Mouse (Mus musculus) forebrain, embryonic 13.5 days (tissue): ENCODE measurements at regions not wholly inside any gene's neighbourhood (a gene's known extent, or its start where the extent isn't known, plus 50 kb on each side); places are given as distances from the start of the nearest gene placed in this dataset.

Experiments
- ATAC-seq: fragments of 200-750 bp; cut with Nextera tagmentation; 2 replicates; pipeline ENCODE4 v1.8.0; 2017
- H3K27ac ChIP-seq: fragments of 300-500 bp; sonication (generic); 2 replicates; pipeline ENCODE4 v1.5.1; 2015; ENCODE audit warnings: inconsistent platforms, mild to moderate bottlenecking, moderate library complexity
- H3K27me3 ChIP-seq: fragments of 300-500 bp; sonication (generic); 2 replicates; pipeline ENCODE4 v1.6.1; 2015; ENCODE audit warnings: mild to moderate bottlenecking, inconsistent platforms
- H3K36me3 ChIP-seq: fragments of 300-500 bp; sonication (generic); 2 replicates; pipeline ENCODE4 v1.6.1; 2015; ENCODE audit warnings: mild to moderate bottlenecking, inconsistent platforms; ENCODE audit not compliant: poor library complexity, severe bottlenecking
- H3K4me1 ChIP-seq: fragments of 300-500 bp; sonication (generic); 2 replicates; pipeline ENCODE4 v1.6.1; 2015; ENCODE audit warnings: inconsistent platforms
- H3K4me2 ChIP-seq: fragments of 300-500 bp; sonication (generic); 2 replicates; pipeline ENCODE4 v1.6.1; 2015; ENCODE audit warnings: inconsistent platforms, mild to moderate bottlenecking, moderate library complexity
- H3K4me3 ChIP-seq: fragments of 300-500 bp; sonication (generic); 2 replicates; pipeline ENCODE4 v1.5.1; 2015; ENCODE audit warnings: mild to moderate bottlenecking, inconsistent platforms
- H3K9ac ChIP-seq: fragments of 300-500 bp; sonication (generic); 2 replicates; pipeline ENCODE4 v1.6.1; 2015; ENCODE audit warnings: mild to moderate bottlenecking, inconsistent platforms
- H3K9me3 ChIP-seq: fragments of 300-500 bp; sonication (generic); replicated peaks from 2 replicates; pipeline ENCODE4 v1.6.1; 2016; ENCODE audit warnings: inconsistent platforms
- WGBS: fragments of 180-500 bp; shearing (Covaris S2); methylation state at CpG from one replicate; pipeline ENCODE4 v1.1.7; 2015; 5-methylcytosine and 5-hydroxymethylcytosine counted together

DNA sequence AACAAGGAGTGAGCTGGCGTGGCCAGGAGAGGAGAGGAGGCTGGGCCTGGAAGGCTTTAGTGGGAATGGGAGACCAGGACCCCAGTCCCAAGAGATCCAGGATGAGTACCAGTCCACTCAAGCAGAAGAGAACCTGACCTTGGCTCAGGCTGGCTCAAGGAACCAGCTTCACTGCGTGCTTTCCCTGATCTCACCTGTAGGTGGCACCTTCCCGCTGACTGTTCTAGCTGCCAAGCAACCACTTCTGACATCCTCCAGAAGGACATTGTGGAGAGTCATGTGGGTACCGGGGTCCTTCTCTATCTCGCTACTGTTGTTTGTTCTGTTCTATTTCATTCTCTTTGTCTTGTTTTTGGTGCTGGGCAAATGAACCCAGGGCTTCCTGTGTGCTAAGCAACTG lies 222.0 kb downstream of the Ttc32 start:
- Histone ChIP-seq H3K36me3 (no peaks in the 10 kb centered on the region), H3K4me3 (no peak overlapping the region), H3K4me2 (no peak overlapping the region), H3K9me3 (no peaks in the 10 kb centered on the region), H3K4me1 (peaks cover 9% of the 10 kb centered on the region; the same call in 1 of the 2 replicates), H3K9ac (no peak overlapping the region), H3K27ac (no peak overlapping the region), H3K27me3 (no peaks in the 10 kb centered on the region)
- peak; percentile 64 for ATAC-seq
- WGBS = 33% methylated on average over 5 of the region's 5 CpGs

DNA sequence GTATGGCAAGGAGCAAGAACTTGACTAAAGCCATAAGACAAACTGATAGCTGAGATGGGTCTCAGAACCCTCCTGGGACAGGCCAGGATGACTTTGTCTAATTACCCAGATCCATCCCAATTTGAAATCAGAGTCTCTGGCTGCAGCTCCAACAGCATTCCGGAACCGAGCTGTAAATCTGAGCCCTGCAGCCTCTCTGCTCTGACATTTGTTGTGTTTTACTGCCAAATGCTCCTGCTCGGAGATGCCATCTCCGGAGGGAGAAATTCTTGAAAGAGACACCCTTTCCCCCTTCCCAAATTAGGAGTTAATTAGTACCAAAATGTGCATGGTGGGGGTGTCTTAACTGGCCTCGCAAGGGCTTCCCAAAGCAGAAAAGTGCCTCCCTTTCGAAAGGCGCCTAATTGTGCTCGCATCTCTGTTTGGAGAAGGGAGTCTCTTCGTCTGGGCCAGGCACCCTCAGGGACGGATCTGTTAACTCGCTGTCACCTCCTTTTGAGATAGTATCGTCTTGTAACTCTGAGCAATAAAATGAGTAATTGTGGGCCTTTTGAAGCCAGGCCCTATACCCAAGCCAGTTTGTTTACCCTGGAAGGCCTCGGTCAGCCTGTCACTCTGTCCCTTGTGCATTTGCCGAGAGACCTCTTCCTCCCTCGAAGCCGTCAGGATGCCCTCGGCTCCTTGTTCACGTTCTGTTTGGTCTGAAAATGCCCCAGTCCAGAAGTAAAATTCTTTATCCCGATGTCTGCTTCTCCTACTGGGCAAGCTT lies 223.7 kb downstream of the Ttc32 start:
- no peak overlapping the region for H3K27ac ChIP-seq
- WGBS = 53% methylated on average over 19 of the region's 19 CpGs
- peaks cover 9% of the 10 kb centered on the region; the same call in 1 of the 2 replicates for H3K4me1 ChIP-seq
- H3K4me2 ChIP-seq = no peak overlapping the region
- ATAC-seq = no peak
- no peaks in the 10 kb centered on the region for H3K36me3 ChIP-seq
- H3K4me3 ChIP-seq = no peak overlapping the region
- no peaks in the 10 kb centered on the region for H3K27me3 ChIP-seq
- H3K9me3 ChIP-seq = no peaks in the 10 kb centered on the region
- H3K9ac ChIP-seq = no peak overlapping the region

GRCm38 (mm10) chr12:9254301-9254860 lies 224.6 kb downstream of the Ttc32 start:
- 41% methylated on average over 6 of the region's 6 CpGs for WGBS

DNA sequence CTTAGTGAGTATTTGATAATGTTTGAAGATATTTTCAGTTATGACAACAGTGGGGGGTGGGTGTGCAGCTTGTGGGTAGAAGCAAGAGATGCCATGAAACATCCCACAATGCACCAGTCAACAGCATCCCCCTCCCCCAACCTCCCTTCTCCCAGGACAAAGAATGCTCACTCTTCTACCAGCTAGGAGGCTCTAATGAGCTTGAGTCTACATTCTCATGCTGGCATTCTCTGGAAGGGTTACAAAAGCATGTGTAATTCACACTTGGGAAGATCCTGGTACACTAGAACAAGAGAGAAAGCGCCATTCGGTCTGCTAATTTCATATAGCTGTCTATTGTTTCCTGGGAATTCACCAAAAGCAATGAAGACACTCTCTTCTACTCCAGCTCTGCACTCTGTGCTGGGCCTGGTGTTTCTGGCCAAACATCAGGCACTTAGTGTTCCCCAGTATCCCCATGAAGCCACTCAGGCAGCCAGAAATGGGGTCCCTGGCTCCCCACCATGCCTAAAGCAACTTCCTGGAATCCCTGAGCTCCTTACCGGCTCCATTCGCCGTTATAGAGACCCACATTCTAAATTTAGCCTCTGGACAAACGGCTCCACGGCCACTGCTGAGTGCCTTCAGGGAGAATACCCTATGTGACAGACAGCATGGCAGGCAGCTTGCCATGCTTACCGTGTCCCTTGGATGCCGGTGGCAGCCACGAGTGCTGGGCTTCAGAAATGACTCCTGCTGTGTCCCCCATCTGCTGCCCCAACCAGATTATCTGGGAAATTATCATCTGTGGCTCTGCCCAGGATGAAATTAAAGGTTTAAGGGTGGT lies 226.1 kb downstream of the Ttc32 start:
- H3K9ac ChIP-seq = no peak overlapping the region
- peaks cover 9% of the 10 kb centered on the region; the same call in 1 of the 2 replicates for H3K4me1 ChIP-seq
- no peak for ATAC-seq
- H3K27me3 ChIP-seq = no peaks in the 10 kb centered on the region
- H3K4me3 ChIP-seq = no peak overlapping the region
- no peak overlapping the region for H3K27ac ChIP-seq
- H3K36me3 ChIP-seq = no peaks in the 10 kb centered on the region
- 75% methylated on average over 10 of the region's 10 CpGs for WGBS
- no peak overlapping the region for H3K4me2 ChIP-seq
- no peaks in the 10 kb centered on the region for H3K9me3 ChIP-seq

More at GRCm38 (mm10) chr12:9254301-9254860, 224.6 kb downstream of the Ttc32 start:
- H3K27me3 ChIP-seq = no peaks in the 10 kb centered on the region
- no peak overlapping the region for H3K4me2 ChIP-seq
- H3K4me3 ChIP-seq = no peak overlapping the region
- H3K4me1 ChIP-seq = peaks cover 9% of the 10 kb centered on the region; the same call in 1 of the 2 replicates
- H3K9me3 ChIP-seq = no peaks in the 10 kb centered on the region
- H3K27ac ChIP-seq = no peak overlapping the region
- no peaks in the 10 kb centered on the region for H3K36me3 ChIP-seq
- no peak; the same call in 1 of the 2 replicates for ATAC-seq
- no peak overlapping the region for H3K9ac ChIP-seq

GRCm38 (mm10) chr12:9256487-9256820 lies 226.7 kb downstream of the Ttc32 start:
- Histone ChIP-seq H3K4me2 (no peak overlapping the region), H3K4me3 (no peak overlapping the region), H3K36me3 (no peaks in the 10 kb centered on the region), H3K27me3 (no peaks in the 10 kb centered on the region), H3K27ac (no peak overlapping the region), H3K9me3 (no peaks in the 10 kb centered on the region), H3K9ac (no peak overlapping the region), H3K4me1 (peaks cover 9% of the 10 kb centered on the region; the same call in 1 of the 2 replicates)
- no peak for ATAC-seq

DNA sequence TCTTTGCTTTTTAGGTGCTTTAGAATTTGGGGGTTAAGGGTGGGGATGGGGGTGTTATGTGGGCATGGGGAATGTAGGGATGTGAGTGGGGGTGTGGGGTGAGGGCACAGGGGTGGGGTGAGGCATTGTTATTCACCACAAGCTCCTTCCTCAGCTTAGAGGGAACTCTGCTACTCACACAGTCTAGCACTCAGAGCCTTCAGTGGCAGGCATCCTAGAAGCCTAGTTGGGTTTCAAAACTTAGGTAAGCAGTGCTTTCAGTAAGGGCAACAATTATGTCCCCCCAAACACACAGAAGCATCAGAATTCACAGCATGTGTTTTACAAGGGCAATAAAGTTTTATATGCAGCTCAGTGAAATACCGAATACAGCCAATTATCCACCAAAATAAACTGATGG lies 228.4 kb downstream of the Ttc32 start:
- Histone ChIP-seq H3K27me3 (no peaks in the 10 kb centered on the region), H3K27ac (no peak overlapping the region), H3K4me2 (no peak overlapping the region), H3K4me3 (no peak overlapping the region), H3K36me3 (no peaks in the 10 kb centered on the region), H3K9ac (no peak overlapping the region), H3K4me1 (peaks cover 9% of the 10 kb centered on the region; the same call in 1 of the 2 replicates), H3K9me3 (no peaks in the 10 kb centered on the region)
- 73% methylated on average over 1 of the region's 1 CpGs for WGBS
- no peak for ATAC-seq

- Histone ChIP-seq H3K4me3 (no peak overlapping the region), H3K27me3 (no peaks in the 10 kb centered on the region), H3K36me3 (no peaks in the 10 kb centered on the region), H3K9me3 (no peaks in the 10 kb centered on the region), H3K4me2 (no peak overlapping the region), H3K4me1 (no peaks in the 10 kb centered on the region), H3K9ac (no peak overlapping the region), H3K27ac (no peak overlapping the region)
- 72% methylated on average over 6 of the region's 6 CpGs for WGBS
- ATAC-seq = no peak
These were observed 231.9 kb downstream of the Ttc32 start for GRCm38 (mm10) chr12:9261662-9262061.

DNA sequence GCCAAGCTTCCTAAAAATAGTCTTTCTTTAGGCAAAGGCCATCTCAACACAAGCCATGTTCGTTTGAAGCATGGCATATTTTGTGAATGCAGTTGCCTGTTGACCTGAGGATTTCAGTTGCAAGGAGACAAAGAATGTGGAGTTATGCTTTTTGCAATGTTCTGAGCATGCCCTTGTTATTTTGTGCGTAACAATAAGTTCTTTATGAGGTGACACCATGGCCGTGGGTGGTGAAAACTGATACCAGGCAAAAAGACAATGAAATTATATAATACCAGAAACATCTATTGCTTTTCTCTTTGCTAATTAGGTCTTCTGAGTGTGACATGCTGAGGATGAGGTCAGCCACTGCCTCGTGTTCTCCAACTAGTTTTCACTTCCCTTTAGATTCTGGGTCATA lies 236.4 kb downstream of the Ttc32 start:
- H3K9ac ChIP-seq = no peak overlapping the region
- no peaks in the 10 kb centered on the region for H3K27me3 ChIP-seq
- H3K9me3 ChIP-seq = no peaks in the 10 kb centered on the region
- 69% methylated on average over 4 of the region's 4 CpGs for WGBS
- no peak overlapping the region for H3K27ac ChIP-seq
- no peaks in the 10 kb centered on the region for H3K4me1 ChIP-seq
- ATAC-seq = no peak
- no peak overlapping the region for H3K4me2 ChIP-seq
- H3K36me3 ChIP-seq = no peaks in the 10 kb centered on the region
- no peak overlapping the region for H3K4me3 ChIP-seq

DNA sequence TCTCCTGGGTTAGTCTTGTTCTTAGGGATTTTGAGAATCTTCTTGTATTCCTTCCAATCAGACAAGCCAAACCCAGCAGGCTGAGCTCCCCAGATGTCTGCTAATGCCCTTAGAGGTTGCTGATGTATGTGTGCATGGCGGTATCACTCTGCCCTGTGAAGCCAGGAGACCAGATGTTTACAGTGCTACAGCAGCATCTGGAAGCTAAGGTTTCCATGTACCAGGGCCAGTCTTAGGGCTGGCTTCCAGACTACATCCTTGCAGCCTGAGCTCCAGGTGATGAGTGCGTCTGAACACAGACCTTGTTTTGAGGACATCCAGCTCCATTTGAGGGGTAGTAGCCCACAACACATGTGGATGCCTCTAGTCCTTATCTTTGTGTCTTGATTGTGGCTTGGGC lies 241.7 kb downstream of the Ttc32 start:
- no peak for ATAC-seq
- H3K27ac ChIP-seq = no peak overlapping the region
- no peak overlapping the region for H3K9ac ChIP-seq
- H3K4me2 ChIP-seq = no peak overlapping the region
- no peaks in the 10 kb centered on the region for H3K4me1 ChIP-seq
- no peaks in the 10 kb centered on the region for H3K9me3 ChIP-seq
- H3K27me3 ChIP-seq = no peaks in the 10 kb centered on the region
- no peaks in the 10 kb centered on the region for H3K36me3 ChIP-seq
- 98% methylated on average over 2 of the region's 2 CpGs for WGBS
- no peak overlapping the region for H3K4me3 ChIP-seq

DNA sequence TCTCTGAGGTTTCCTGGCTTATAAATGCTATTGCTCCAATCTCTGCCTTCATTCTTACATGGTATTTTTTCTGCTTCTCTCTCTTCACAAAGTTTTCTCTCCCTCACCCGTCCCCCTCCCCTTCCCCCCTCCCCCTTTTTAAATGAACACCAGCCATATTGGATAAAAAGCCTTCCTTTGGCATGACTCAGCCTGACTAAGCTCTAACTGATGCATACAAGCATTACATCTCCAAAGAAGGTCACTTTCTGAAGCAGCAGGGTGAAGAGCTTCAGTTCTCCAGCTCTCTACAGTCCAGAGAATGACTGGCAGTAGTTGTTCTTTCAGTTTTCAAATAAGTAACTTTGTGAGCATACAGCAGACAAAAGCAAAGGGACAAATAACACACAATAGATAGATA lies 244.4 kb downstream of the Ttc32 start:
- Histone ChIP-seq H3K9me3 (no peaks in the 10 kb centered on the region), H3K36me3 (no peaks in the 10 kb centered on the region), H3K4me1 (no peaks in the 10 kb centered on the region), H3K4me2 (no peak overlapping the region), H3K9ac (no peak overlapping the region), H3K27ac (no peak overlapping the region), H3K27me3 (no peaks in the 10 kb centered on the region), H3K4me3 (no peak overlapping the region)
- no peak for ATAC-seq
- 42% methylated on average over 1 of the region's 1 CpGs for WGBS

GRCm38 (mm10) chr12:9275697-9276096 lies 245.9 kb downstream of the Ttc32 start:
- no peak overlapping the region for H3K4me2 ChIP-seq
- H3K4me1 ChIP-seq = no peaks in the 10 kb centered on the region
- no peak overlapping the region for H3K4me3 ChIP-seq
- ATAC-seq = no peak
- no peak overlapping the region for H3K27ac ChIP-seq
- no peak overlapping the region for H3K9ac ChIP-seq
- no peaks in the 10 kb centered on the region for H3K9me3 ChIP-seq
- no peaks in the 10 kb centered on the region for H3K36me3 ChIP-seq
- H3K27me3 ChIP-seq = no peaks in the 10 kb centered on the region
- 93% methylated on average over 7 of the region's 7 CpGs for WGBS

GRCm38 (mm10) chr12:9278735-9279134 lies 248.9 kb downstream of the Ttc32 start:
- no peak for ATAC-seq
- H3K4me3 ChIP-seq = no peak overlapping the region
- no peaks in the 10 kb centered on the region for H3K27me3 ChIP-seq
- H3K4me2 ChIP-seq = no peak overlapping the region
- H3K9me3 ChIP-seq = no peaks in the 10 kb centered on the region
- no peaks in the 10 kb centered on the region for H3K36me3 ChIP-seq
- no peaks in the 10 kb centered on the region for H3K4me1 ChIP-seq
- 21% methylated on average over 5 of the region's 5 CpGs for WGBS
- H3K9ac ChIP-seq = no peak overlapping the region
- H3K27ac ChIP-seq = no peak overlapping the region
